Mouse (Mus musculus): Measurements from ENCODE around the gene Fermt3.

The Fermt3 gene

GRCm38 (mm10) chr19:6951381-6951968 is 67.8 kb downstream of the Fermt3 start:
- ChIA-PET CTCF (interaction anchor here in 3 of 4 experiments (0.6 to 7.6 kb wide), 19 partner anchors 9 to 120 kb away, joined by 3 to 42 read pairs (median 4); partner anchors contain the start of genes Bad (in 2 of the 3), Gpr137 (in 2 of the 3), Esrra (in 1 of the 3) and Fkbp2 (in 1 of the 3)), POLR2A (interaction anchor here (0.6 to 12.2 kb wide), 53 partner anchors 9 to 1772 kb away, joined by 3 to 134 read pairs (median 5); partner anchors contain the start of genes Bad (in 4 of the 4), Gpr137 (in 4 of the 4), Fkbp2 (in 3 of the 4) and Esrra (in 2 of the 4))

- ChIA-PET CTCF (interaction anchor here in 3 of 4 experiments (0.7 to 7.6 kb wide), 15 partner anchors 8 to 499 kb away, joined by 3 to 42 read pairs (median 4); partner anchors contain the start of genes Bad (in 3 of the 3), Gpr137 (in 3 of the 3), Esrra (in 1 of the 3) and Fkbp2 (in 1 of the 3)), POLR2A (interaction anchor here (0.7 to 12.2 kb wide), 49 partner anchors 8 to 1773 kb away, joined by 3 to 134 read pairs (median 5); partner anchors contain the start of genes Bad (in 4 of the 4), Gpr137 (in 4 of the 4), Fkbp2 (in 3 of the 4) and Esrra (in 2 of the 4))
Measured at GRCm38 (mm10) chr19:6950613-6951153, 68.6 kb downstream of the Fermt3 start.

DNA sequence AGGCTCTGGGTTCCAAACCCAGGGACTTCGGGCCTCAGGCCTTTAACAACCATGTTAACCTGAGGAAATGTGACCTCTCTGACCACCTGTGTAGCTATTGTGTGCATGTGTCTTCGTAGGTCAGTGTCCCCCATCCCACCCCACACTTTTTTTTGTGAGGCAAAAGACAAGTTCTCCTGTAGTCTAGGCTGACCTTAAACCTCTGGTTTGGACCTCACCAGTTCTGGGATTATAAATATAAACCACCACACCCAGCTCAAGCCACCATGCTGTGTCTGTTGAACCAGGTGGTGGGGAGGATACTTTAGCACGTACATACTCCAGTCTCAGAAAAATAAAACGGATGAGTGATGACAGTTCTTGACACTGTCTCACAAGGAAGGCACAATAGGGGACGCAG is 69.3 kb downstream of the Fermt3 start:
- CTCF ChIA-PET, result interaction anchor here in 2 of 4 experiments (1.2 to 7.6 kb wide), 7 partner anchors 7 to 90 kb away, joined by 3 to 42 read pairs (median 8); partner anchors contain the start of genes Bad (in 1 of the 2), Fkbp2 (in 1 of the 2), Gpr137 (in 1 of the 2) and Stip1 (in 1 of the 2)
- POLR2A ChIA-PET, result interaction anchor here (0.6 to 12.2 kb wide), 19 partner anchors 8 to 90 kb away, joined by 3 to 134 read pairs (median 14); partner anchors contain the start of genes Bad (in 4 of the 4), Gpr137 (in 4 of the 4), Esrra (in 2 of the 4) and Fkbp2 (in 2 of the 4)

DNA sequence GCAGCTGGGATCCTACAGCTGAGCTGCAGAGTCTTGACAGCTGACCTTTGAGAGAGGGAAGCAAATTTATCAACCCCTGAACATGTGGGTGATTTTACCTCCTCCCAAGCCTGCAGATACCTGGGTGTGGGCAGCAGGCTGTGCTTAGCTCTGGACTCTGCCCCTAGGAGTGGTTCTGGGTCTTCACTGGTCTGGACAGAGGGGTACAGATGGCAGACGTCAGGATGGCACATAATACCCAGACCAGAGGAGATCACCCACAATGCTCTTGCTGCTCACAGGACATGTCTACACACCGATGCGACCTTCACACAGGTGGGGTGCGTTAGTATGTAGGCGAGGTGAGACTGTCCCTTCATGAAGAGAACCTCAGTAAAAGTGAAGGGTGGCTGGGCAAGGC is 69.7 kb downstream of the Fermt3 start:
- ChIA-PET POLR2A (interaction anchor here in 3 of 4 experiments (1.4 to 12.2 kb wide), 11 partner anchors 7 to 91 kb away, joined by 3 to 134 read pairs (median 23); partner anchors contain the start of genes Bad (in 2 of the 3), Esrra (in 2 of the 3), Gpr137 (in 2 of the 3) and Fkbp2 (in 1 of the 3)), CTCF (interaction anchor here in 3 of 4 experiments (0.5 to 7.6 kb wide), 7 partner anchors 7 to 532 kb away, joined by 3 to 42 read pairs (median 8); partner anchors contain the start of genes Bad (in 1 of the 3), Fkbp2 (in 1 of the 3) and Gpr137 (in 1 of the 3))

Measured in embryonic stem cell, embryonic (primary cell).